Mouse (Mus musculus) erythroblast, embryonic 14.5 days (primary cell): ENCODE results near the gene Nup214. TPM values are rescaled to one million over a fixed set of nuclear protein-coding genes. Genes with fewer than 3 reads are reported as not detected.

Source experiments
- H3K27me3 ChIP-seq: 2 replicates; pipeline ENCODE4 v1.6.1; 2012; ENCODE audit warnings: inconsistent platforms; ENCODE audit not compliant: control insufficient read depth
- H3K36me3 ChIP-seq: 2 replicates; pipeline ENCODE4 v1.6.1; 2012; ENCODE audit warnings: mild to moderate bottlenecking, inconsistent platforms; ENCODE audit not compliant: control insufficient read depth
- H3K4me1 ChIP-seq: 2 replicates; pipeline ENCODE4 v1.6.1; 2012; ENCODE audit warnings: inconsistent platforms; ENCODE audit not compliant: control insufficient read depth
- H3K4me3 ChIP-seq: replicated peaks from 2 replicates; pipeline ENCODE3; 2012; ENCODE audit warnings: moderate library complexity, mild to moderate bottlenecking, inconsistent platforms
- H3K9me3 ChIP-seq: 2 replicates; pipeline ENCODE4 v1.6.1; 2012; ENCODE audit warnings: low read length, inconsistent platforms, mixed read lengths; ENCODE audit not compliant: control insufficient read depth
- GATA1 ChIP-seq: IDR thresholded peaks from 2 replicates; pipeline ENCODE4 v1.6.1; 2012; ENCODE audit warnings: low read length, inconsistent platforms, mixed read lengths
- TAL1 ChIP-seq: IDR thresholded peaks from 3 replicates; pipeline ENCODE4 v1.6.1; 2012; ENCODE audit warnings: low read length, inconsistent platforms, mixed read lengths
- polyA plus RNA-seq: library from polyadenylated mRNA; stranded (reverse); fragments of >175 nt; gene quantifications from 2 replicates; pipeline ENCODE4 v1.2.3, GENCODE M21; 2012

Nup214 gene
- polyA plus RNA-seq, 1 experiment, result 1.6 TPM

DNA sequence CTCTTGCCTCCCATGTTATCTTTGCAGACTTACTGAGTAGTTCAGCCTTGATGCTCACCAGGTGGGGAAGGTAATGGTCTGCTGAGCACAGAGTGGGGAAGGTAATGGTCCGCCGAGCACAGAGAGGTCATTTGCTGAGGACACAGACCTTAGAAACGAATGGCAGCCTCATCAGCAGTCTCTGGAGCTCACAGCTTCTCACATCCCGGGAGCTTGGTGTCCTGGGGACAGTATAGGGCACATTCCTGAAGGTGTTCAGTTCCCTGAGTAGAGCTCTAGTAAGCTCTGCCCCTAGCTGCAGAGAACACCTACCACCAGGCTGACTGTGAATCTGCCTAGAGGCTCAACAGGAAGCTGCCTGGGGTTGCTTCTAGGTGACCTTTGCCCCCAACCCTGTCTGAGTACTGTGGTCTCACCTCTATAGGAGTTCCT is 12.4 kb upstream of the Nup214 start:
- Histone ChIP-seq H3K9me3 (no peaks in the 10 kb centered on the region), H3K4me3 (no peak overlapping the region), H3K36me3 (no peaks in the 10 kb centered on the region), H3K4me1 (no peaks in the 10 kb centered on the region), H3K27me3 (no peaks in the 10 kb centered on the region)
- TF ChIP-seq TAL1, result no peak
- TF ChIP-seq GATA1, result no peak

- H3K4me3 ChIP-seq, result no peak overlapping the region
- no peaks in the 10 kb centered on the region for H3K4me1 ChIP-seq
- H3K36me3 ChIP-seq, result no peaks in the 10 kb centered on the region
- no peaks in the 10 kb centered on the region for H3K27me3 ChIP-seq
- H3K9me3 ChIP-seq, result no peaks in the 10 kb centered on the region
- TF ChIP-seq TAL1 (no peak), GATA1 (no peak)
Measured at GRCm38 (mm10) chr2:31962501-31963224, 11.6 kb upstream of the Nup214 start.

DNA sequence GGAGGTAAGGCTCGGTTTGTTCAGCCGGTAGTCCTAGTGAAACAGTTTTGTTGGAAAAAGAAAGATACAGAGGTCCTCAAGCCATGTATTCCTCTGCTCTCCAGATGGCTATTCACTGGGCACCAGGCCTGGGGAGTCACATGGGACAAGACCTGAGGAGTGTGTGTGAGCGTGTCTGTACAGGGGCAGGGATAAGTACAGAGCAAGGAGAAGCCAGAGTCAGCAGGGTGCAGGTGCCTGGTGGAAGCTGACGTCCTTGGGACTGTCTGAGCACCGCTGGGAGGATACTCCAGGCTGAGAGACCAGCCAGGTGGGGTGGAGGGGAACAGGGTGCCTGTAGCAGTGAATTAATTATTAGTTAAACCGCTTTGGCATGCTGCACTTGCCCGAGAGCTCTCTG is 10.7 kb upstream of the Nup214 start:
- no peaks in the 10 kb centered on the region for H3K27me3 ChIP-seq
- TF ChIP-seq GATA1 (no peak), TAL1 (no peak)
- no peaks in the 10 kb centered on the region for H3K36me3 ChIP-seq
- H3K9me3 ChIP-seq, result no peaks in the 10 kb centered on the region
- H3K4me3 ChIP-seq, result no peak overlapping the region
- H3K4me1 ChIP-seq, result no peaks in the 10 kb centered on the region

- TF ChIP-seq GATA1 (no peak), TAL1 (no peak)
- Histone ChIP-seq H3K27me3 (no peaks in the 10 kb centered on the region; the same call in 1 of the 2 replicates), H3K9me3 (no peaks in the 10 kb centered on the region), H3K36me3 (no peaks in the 10 kb centered on the region), H3K4me3 (no peak overlapping the region), H3K4me1 (no peaks in the 10 kb centered on the region)
Measured at GRCm38 (mm10) chr2:31964191-31964590, 10.0 kb upstream of the Nup214 start.

GRCm38 (mm10) chr2:31965110-31965509 is 9.1 kb upstream of the Nup214 start:
- no peak for TF ChIP-seq GATA1
- TF ChIP-seq TAL1, result no peak
- no peak overlapping the region for H3K4me3 ChIP-seq
- H3K9me3 ChIP-seq, result no peaks in the 10 kb centered on the region
- peaks cover 2% of the 10 kb centered on the region; the same call in 1 of the 2 replicates for H3K27me3 ChIP-seq
- H3K4me1 ChIP-seq, result no peaks in the 10 kb centered on the region
- no peaks in the 10 kb centered on the region for H3K36me3 ChIP-seq

DNA sequence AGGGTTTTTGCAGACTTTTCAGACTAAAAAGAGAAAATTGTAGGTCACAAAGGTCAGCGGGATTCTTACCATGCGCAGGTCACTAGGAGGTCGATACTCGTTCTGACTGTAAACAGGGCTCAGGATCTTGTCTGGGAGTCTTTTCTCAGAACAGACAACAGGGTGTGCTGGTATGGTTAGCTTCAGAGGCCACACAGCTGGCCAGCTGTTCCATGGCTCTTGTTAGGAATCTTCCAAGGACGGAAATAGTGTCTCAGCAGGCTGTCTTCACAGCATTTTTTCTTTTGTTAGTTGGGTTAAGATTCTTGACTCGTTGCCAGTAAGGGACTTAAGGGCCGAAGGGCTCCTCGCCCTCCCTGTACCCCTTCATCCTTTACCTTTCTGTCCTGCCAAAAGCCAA is 7.4 kb upstream of the Nup214 start:
- TF ChIP-seq TAL1 (no peak), GATA1 (no peak)
- no peaks in the 10 kb centered on the region for H3K36me3 ChIP-seq
- no peak overlapping the region for H3K4me3 ChIP-seq
- no peaks in the 10 kb centered on the region for H3K4me1 ChIP-seq
- H3K9me3 ChIP-seq, result no peaks in the 10 kb centered on the region
- H3K27me3 ChIP-seq, result peaks cover 15% of the 10 kb centered on the region

DNA sequence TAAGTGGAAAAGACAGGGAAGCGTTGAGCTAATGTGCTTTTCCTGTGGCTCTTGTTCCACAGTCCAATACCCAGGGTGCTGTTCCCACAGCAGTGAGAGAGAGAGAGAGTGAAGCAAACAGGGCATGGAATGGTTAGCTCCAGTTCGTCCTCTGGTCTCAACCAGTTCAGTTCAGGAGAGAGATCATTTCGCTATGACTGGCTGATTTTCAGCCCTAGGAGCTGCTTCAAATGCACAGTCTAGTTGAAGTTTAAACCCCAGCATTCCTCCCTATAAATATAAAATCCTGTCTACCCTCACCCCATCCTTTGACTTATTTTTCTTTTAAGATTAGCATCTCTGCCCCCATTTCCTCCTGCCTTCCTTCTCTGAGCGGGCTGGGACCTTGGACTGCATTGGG is 1.6 kb upstream of the Nup214 start:
- Histone ChIP-seq H3K9me3 (no peaks in the 10 kb centered on the region), H3K36me3 (peaks cover 17% of the 10 kb centered on the region), H3K27me3 (peaks cover 26% of the 10 kb centered on the region), H3K4me1 (peaks cover 27% of the 10 kb centered on the region), H3K4me3 (no peak overlapping the region)
- TF ChIP-seq GATA1 (no peak), TAL1 (no peak)

DNA sequence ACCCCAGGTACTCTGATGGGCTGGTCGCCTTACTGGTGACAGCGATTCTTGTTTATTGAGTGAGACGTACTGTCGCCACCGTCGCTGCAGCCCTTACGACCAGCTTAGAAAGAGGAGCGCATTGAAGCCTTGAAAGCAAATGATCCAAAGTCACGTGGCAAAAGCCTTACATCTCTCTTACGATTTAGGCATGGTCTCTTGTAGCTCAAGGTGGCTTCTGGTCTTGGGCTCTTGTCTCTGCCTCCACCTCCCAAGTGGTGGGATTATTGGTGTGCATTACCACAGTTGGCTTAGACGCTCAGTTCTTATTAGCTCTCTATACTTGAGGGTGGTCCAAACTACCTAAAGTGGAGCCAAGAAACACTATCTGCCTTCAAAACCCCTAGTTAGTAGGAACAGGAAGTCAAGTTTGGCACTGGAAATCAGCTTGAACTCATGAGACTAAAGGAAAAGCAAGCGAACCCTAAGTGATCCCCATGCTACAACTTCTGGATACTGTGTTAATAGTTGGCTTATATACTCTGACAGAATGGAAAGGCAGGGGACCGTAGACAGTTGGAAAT is 654 bp downstream of the Nup214 start:
- TF ChIP-seq TAL1 (no peak), GATA1 (no peak)
- peaks cover 24% of the 10 kb centered on the region for H3K27me3 ChIP-seq

DNA sequence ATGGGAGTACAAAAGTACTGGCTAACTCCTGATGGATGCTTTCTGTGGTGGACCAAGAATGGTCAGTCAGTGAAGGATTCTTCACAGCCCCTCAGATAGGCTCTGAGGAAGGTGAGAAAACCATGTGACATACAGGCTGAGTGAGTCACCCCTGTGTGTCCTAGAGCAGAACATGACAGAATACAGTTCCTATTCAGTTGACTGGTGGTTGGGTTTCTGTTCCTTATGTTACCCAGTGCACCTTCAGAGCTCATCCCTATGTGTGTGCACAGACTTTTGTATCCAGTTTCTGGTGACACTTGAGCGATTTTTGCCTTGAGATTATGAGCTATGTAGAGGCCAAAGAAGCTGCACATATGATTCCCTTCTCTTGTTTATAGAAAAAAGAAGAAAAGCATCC is 13.5 kb downstream of the Nup214 start:
- Histone ChIP-seq H3K4me1 (no peaks in the 10 kb centered on the region), H3K27me3 (no peaks in the 10 kb centered on the region), H3K36me3 (peaks cover 99% of the 10 kb centered on the region), H3K4me3 (no peak overlapping the region), H3K9me3 (no peaks in the 10 kb centered on the region)
- TF ChIP-seq TAL1, result no peak
- no peak for TF ChIP-seq GATA1

More for the DNA sequence above, 654 bp downstream of the Nup214 start:
- H3K4me1 ChIP-seq, result peaks cover 27% of the 10 kb centered on the region
- H3K9me3 ChIP-seq, result no peaks in the 10 kb centered on the region
- peak overlapping the region; percentile 85 for H3K4me3 ChIP-seq
- H3K36me3 ChIP-seq, result peaks cover 39% of the 10 kb centered on the region
